Mouse (Mus musculus): ENCODE results near the gene Rfc1. TPM values are rescaled to one million over a fixed set of nuclear protein-coding genes. Genes with fewer than 3 reads are reported as not detected.

Rfc1 gene
- polyA plus RNA-seq, 1 experiment: 160 TPM

GRCm38 (mm10) chr5:65354985-65355384 lies 19.5 kb upstream of the Rfc1 start:
- H3K9me3 ChIP-seq (replicated peaks; ENCODE audit: control insufficient read depth, insufficient read depth, low read length, poor library complexity, severe bottlenecking): no peaks in the 10 kb centered on the region
- H3K36me3 ChIP-seq (ENCODE audit: control insufficient read depth, insufficient read depth, low read length, poor library complexity, severe bottlenecking): no peaks in the 10 kb centered on the region
- H3K4me3 ChIP-seq (ENCODE audit: low read depth, low read length): no peak overlapping the region
- H3K4me1 ChIP-seq (ENCODE audit: control insufficient read depth, insufficient read depth, low read length): no peaks in the 10 kb centered on the region
- H3K27ac ChIP-seq (ENCODE audit: insufficient read depth, low read length): no peak overlapping the region
- H3K27me3 ChIP-seq (ENCODE audit: control insufficient read depth, insufficient read depth, low read length, poor library complexity, severe bottlenecking): no peaks in the 10 kb centered on the region
- no peak overlapping the region for H3K9ac ChIP-seq (ENCODE audit: low read depth, poor library complexity, severe bottlenecking)
- no peak for TF ChIP-seq EP300 (IDR thresholded peaks at IDR 0.05; ENCODE audit: insufficient read depth, low read depth, low read length)
- peak; percentile 47 for TF ChIP-seq CTCF (IDR thresholded peaks at IDR 0.05; ENCODE audit: low read depth, low read length)
- no peak for TF ChIP-seq POLR2A (IDR thresholded peaks at IDR 0.05; ENCODE audit: insufficient read depth, low read length)

- H3K9me3 ChIP-seq (replicated peaks; ENCODE audit: control insufficient read depth, insufficient read depth, low read length, poor library complexity, severe bottlenecking): no peaks in the 10 kb centered on the region
- no peak for TF ChIP-seq EP300 (IDR thresholded peaks at IDR 0.05; ENCODE audit: insufficient read depth, low read depth, low read length)
- no peak for TF ChIP-seq CTCF (IDR thresholded peaks at IDR 0.05; ENCODE audit: low read depth, low read length)
- TF ChIP-seq POLR2A (IDR thresholded peaks at IDR 0.05; ENCODE audit: insufficient read depth, low read length): no peak
- no peak overlapping the region for H3K27ac ChIP-seq (ENCODE audit: insufficient read depth, low read length)
Measured at GRCm38 (mm10) chr5:65354097-65354496, 18.6 kb upstream of the Rfc1 start.

GRCm38 (mm10) chr5:65350508-65350907 lies 15.0 kb upstream of the Rfc1 start:
- Histone ChIP-seq H3K9me3 (replicated peaks; ENCODE audit: control insufficient read depth, insufficient read depth, low read length, poor library complexity, severe bottlenecking) (no peaks in the 10 kb centered on the region), H3K36me3 (ENCODE audit: control insufficient read depth, insufficient read depth, low read length, poor library complexity, severe bottlenecking) (no peaks in the 10 kb centered on the region), H3K27ac (ENCODE audit: insufficient read depth, low read length) (no peak overlapping the region), H3K4me1 (ENCODE audit: control insufficient read depth, insufficient read depth, low read length) (no peaks in the 10 kb centered on the region), H3K4me3 (ENCODE audit: low read depth, low read length) (no peak overlapping the region), H3K27me3 (ENCODE audit: control insufficient read depth, insufficient read depth, low read length, poor library complexity, severe bottlenecking) (no peaks in the 10 kb centered on the region; the same call in 1 of the 2 replicates), H3K9ac (ENCODE audit: low read depth, poor library complexity, severe bottlenecking) (no peak overlapping the region)
- TF ChIP-seq CTCF (IDR thresholded peaks at IDR 0.05; ENCODE audit: low read depth, low read length) (no peak), POLR2A (IDR thresholded peaks at IDR 0.05; ENCODE audit: insufficient read depth, low read length) (no peak), EP300 (IDR thresholded peaks at IDR 0.05; ENCODE audit: insufficient read depth, low read depth, low read length) (no peak)

More at GRCm38 (mm10) chr5:65354097-65354496, 18.6 kb upstream of the Rfc1 start:
- Histone ChIP-seq H3K4me3 (ENCODE audit: low read depth, low read length) (no peak overlapping the region), H3K4me1 (ENCODE audit: control insufficient read depth, insufficient read depth, low read length) (no peaks in the 10 kb centered on the region), H3K36me3 (ENCODE audit: control insufficient read depth, insufficient read depth, low read length, poor library complexity, severe bottlenecking) (no peaks in the 10 kb centered on the region), H3K9ac (ENCODE audit: low read depth, poor library complexity, severe bottlenecking) (no peak overlapping the region), H3K27me3 (ENCODE audit: control insufficient read depth, insufficient read depth, low read length, poor library complexity, severe bottlenecking) (no peaks in the 10 kb centered on the region)

GRCm38 (mm10) chr5:65348168-65348567 lies 12.7 kb upstream of the Rfc1 start, which contains the start of gene Klb:
TSS of gene Klb (plus strand) at chr5:65348314.
- H3K27me3 ChIP-seq (ENCODE audit: control insufficient read depth, insufficient read depth, low read length, poor library complexity, severe bottlenecking): no peaks in the 10 kb centered on the region; the same call in 1 of the 2 replicates

GRCm38 (mm10) chr5:65340167-65340566 lies 4.7 kb upstream of the Rfc1 start:
- no peaks in the 10 kb centered on the region for H3K36me3 ChIP-seq (ENCODE audit: control insufficient read depth, insufficient read depth, low read length, poor library complexity, severe bottlenecking)
- no peaks in the 10 kb centered on the region for H3K27me3 ChIP-seq (ENCODE audit: control insufficient read depth, insufficient read depth, low read length, poor library complexity, severe bottlenecking)
- TF ChIP-seq CTCF (IDR thresholded peaks at IDR 0.05; ENCODE audit: low read depth, low read length) (no peak), EP300 (IDR thresholded peaks at IDR 0.05; ENCODE audit: insufficient read depth, low read depth, low read length) (no peak), POLR2A (IDR thresholded peaks at IDR 0.05; ENCODE audit: insufficient read depth, low read length) (no peak)

More at GRCm38 (mm10) chr5:65348168-65348567, 12.7 kb upstream of the Rfc1 start, which contains the start of gene Klb:
- Histone ChIP-seq H3K9me3 (replicated peaks; ENCODE audit: control insufficient read depth, insufficient read depth, low read length, poor library complexity, severe bottlenecking) (no peaks in the 10 kb centered on the region), H3K4me1 (ENCODE audit: control insufficient read depth, insufficient read depth, low read length) (no peaks in the 10 kb centered on the region), H3K4me3 (ENCODE audit: low read depth, low read length) (no peak within 1 kb of the TSS), H3K27ac (ENCODE audit: insufficient read depth, low read length) (no peak within 1 kb of the TSS), H3K36me3 (ENCODE audit: control insufficient read depth, insufficient read depth, low read length, poor library complexity, severe bottlenecking) (no peaks in the 10 kb centered on the region), H3K9ac (ENCODE audit: low read depth, poor library complexity, severe bottlenecking) (no peak within 1 kb of the TSS)
- TF ChIP-seq EP300 (IDR thresholded peaks at IDR 0.05; ENCODE audit: insufficient read depth, low read depth, low read length) (no peak), CTCF (IDR thresholded peaks at IDR 0.05; ENCODE audit: low read depth, low read length) (no peak), POLR2A (IDR thresholded peaks at IDR 0.05; ENCODE audit: insufficient read depth, low read length) (no peak)

GRCm38 (mm10) chr5:65338394-65338793 lies 2.9 kb upstream of the Rfc1 start:
- no peaks in the 10 kb centered on the region for H3K27me3 ChIP-seq (ENCODE audit: control insufficient read depth, insufficient read depth, low read length, poor library complexity, severe bottlenecking)
- no peaks in the 10 kb centered on the region for H3K4me1 ChIP-seq (ENCODE audit: control insufficient read depth, insufficient read depth, low read length)
- H3K9ac ChIP-seq (ENCODE audit: low read depth, poor library complexity, severe bottlenecking): no peak overlapping the region
- H3K9me3 ChIP-seq (replicated peaks; ENCODE audit: control insufficient read depth, insufficient read depth, low read length, poor library complexity, severe bottlenecking): no peaks in the 10 kb centered on the region
- no peaks in the 10 kb centered on the region for H3K36me3 ChIP-seq (ENCODE audit: control insufficient read depth, insufficient read depth, low read length, poor library complexity, severe bottlenecking)
- no peak overlapping the region for H3K4me3 ChIP-seq (ENCODE audit: low read depth, low read length)
- H3K27ac ChIP-seq (ENCODE audit: insufficient read depth, low read length): no peak overlapping the region
- TF ChIP-seq CTCF (IDR thresholded peaks at IDR 0.05; ENCODE audit: low read depth, low read length) (peak; percentile 60), EP300 (IDR thresholded peaks at IDR 0.05; ENCODE audit: insufficient read depth, low read depth, low read length) (no peak), POLR2A (IDR thresholded peaks at IDR 0.05; ENCODE audit: insufficient read depth, low read length) (no peak)

More at GRCm38 (mm10) chr5:65340167-65340566, 4.7 kb upstream of the Rfc1 start:
- Histone ChIP-seq H3K9ac (ENCODE audit: low read depth, poor library complexity, severe bottlenecking) (no peak overlapping the region), H3K4me3 (ENCODE audit: low read depth, low read length) (no peak overlapping the region), H3K9me3 (replicated peaks; ENCODE audit: control insufficient read depth, insufficient read depth, low read length, poor library complexity, severe bottlenecking) (no peaks in the 10 kb centered on the region), H3K4me1 (ENCODE audit: control insufficient read depth, insufficient read depth, low read length) (no peaks in the 10 kb centered on the region), H3K27ac (ENCODE audit: insufficient read depth, low read length) (no peak overlapping the region)

Data from ES-Bruce4 (cell line).